Mouse (Mus musculus) limb, embryonic 10.5 days (tissue): ENCODE data around the gene Enpp6. TPM values are rescaled to one million over a fixed set of nuclear protein-coding genes. Genes with fewer than 3 reads are reported as not detected.

ENCODE experiments used
- DNase-seq: peaks from one replicate; pipeline ENCODE4 v3.0.0-alpha.2; 2017; ENCODE audit warnings: low spot score
- H3K27ac ChIP-seq: fragments of 300-500 bp; sonication (generic); 2 replicates; pipeline ENCODE4 v1.5.1; 2016; ENCODE audit warnings: mild to moderate bottlenecking
- H3K27me3 ChIP-seq: fragments of 300-500 bp; sonication (generic); 2 replicates; pipeline ENCODE4 v1.6.1; 2016; ENCODE audit warnings: low read depth, mild to moderate bottlenecking; ENCODE audit not compliant: poor library complexity, severe bottlenecking
- H3K36me3 ChIP-seq: fragments of 300-500 bp; sonication (generic); 2 replicates; pipeline ENCODE4 v1.6.1; 2016; ENCODE audit warnings: mild to moderate bottlenecking, moderate library complexity
- H3K4me1 ChIP-seq: fragments of 300-500 bp; sonication (generic); 2 replicates; pipeline ENCODE4 v1.6.1; 2016
- H3K4me3 ChIP-seq: fragments of 300-500 bp; sonication (generic); 2 replicates; pipeline ENCODE4 v1.5.1; 2016; ENCODE audit warnings: mild to moderate bottlenecking, moderate library complexity
- H3K9me3 ChIP-seq: fragments of 300-500 bp; sonication (generic); replicated peaks from 2 replicates; pipeline ENCODE4 v1.6.1; 2016; ENCODE audit warnings: mild to moderate bottlenecking
- WGBS: fragments of 180-500 bp; shearing (Covaris S2); methylation state at CpG from one replicate; pipeline ENCODE4 v1.1.7; 2016; 5-methylcytosine and 5-hydroxymethylcytosine counted together
- polyA plus RNA-seq: library from polyadenylated mRNA; unstranded; fragments of >200 nt; fragmentation: Nextera tagmentation; extraction: Ambion mirVana; gene quantifications from 2 replicates; pipeline ENCODE4 v1.2.1, GENCODE M21; 2016

Gene Enpp6
- polyA plus RNA-seq, 1 experiment from 2014 or later: 0.24 TPM

DNA sequence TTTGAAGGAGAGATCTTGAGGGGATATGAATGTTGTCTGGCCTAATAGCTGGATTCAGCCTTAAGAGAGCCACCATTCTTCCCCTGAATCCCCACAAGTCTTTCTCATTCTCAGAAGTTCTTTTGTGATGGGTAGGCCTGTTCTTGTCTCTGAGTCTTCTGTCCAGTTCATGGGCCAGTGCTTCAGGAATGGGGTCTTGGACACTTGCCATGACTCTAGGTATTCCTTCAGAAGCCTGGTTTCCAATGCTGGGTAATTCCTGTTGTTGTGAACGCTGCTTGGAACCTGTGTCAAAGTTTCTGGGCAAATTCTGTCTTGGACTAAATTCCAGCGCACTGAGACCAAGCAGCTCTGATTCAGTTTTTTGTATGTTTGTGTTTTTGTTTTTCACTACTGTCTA, 60.5 kb downstream of the Enpp6 start:
- Histone ChIP-seq H3K4me3 (no peak overlapping the region), H3K4me1 (peaks cover 3% of the 10 kb centered on the region; the same call in 1 of the 2 replicates), H3K9me3 (no peaks in the 10 kb centered on the region), H3K36me3 (no peaks in the 10 kb centered on the region), H3K27me3 (no peaks in the 10 kb centered on the region), H3K27ac (no peak overlapping the region)
- DNase-seq: no peak
- WGBS: 97% methylated on average over 2 of the region's 2 CpGs

- DNase-seq: no peak
- no peaks in the 10 kb centered on the region for H3K9me3 ChIP-seq
- H3K4me3 ChIP-seq: no peak overlapping the region
- no peaks in the 10 kb centered on the region for H3K36me3 ChIP-seq
- H3K27me3 ChIP-seq: no peaks in the 10 kb centered on the region
- H3K27ac ChIP-seq: no peak overlapping the region
- 96% methylated on average over 10 of the region's 10 CpGs for WGBS
- peaks cover 3% of the 10 kb centered on the region; the same call in 1 of the 2 replicates for H3K4me1 ChIP-seq
Measured at GRCm38 (mm10) chr8:47048584-47048983, 61.9 kb downstream of the Enpp6 start.

DNA sequence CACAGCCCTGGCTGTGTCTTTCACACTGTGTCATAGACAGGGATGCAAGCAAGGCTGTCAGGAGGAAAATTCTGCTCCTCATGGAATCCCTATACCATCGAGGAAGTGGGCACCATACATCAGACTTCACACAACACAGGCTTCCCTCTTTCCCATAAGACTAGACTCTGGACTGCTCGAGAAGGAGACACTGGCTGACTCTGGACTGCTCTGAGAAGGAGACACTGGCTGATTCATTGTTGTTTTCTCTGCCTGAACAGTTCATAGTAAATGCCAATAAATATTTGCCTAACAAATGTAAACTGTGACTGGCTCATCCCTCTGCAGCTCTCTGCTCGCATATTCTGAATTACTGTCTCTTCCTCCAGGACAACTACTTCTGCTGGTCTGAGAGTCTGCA, 66.0 kb downstream of the Enpp6 start:
- no peak overlapping the region for H3K4me3 ChIP-seq
- WGBS: 84% methylated on average over 3 of the region's 3 CpGs
- DNase-seq: no peak
- H3K27me3 ChIP-seq: no peaks in the 10 kb centered on the region
- H3K36me3 ChIP-seq: no peaks in the 10 kb centered on the region
- peaks cover 3% of the 10 kb centered on the region; the same call in 1 of the 2 replicates for H3K4me1 ChIP-seq
- no peaks in the 10 kb centered on the region for H3K9me3 ChIP-seq
- H3K27ac ChIP-seq: no peak overlapping the region

- Histone ChIP-seq H3K4me1 (peaks cover 2% of the 10 kb centered on the region), H3K9me3 (no peaks in the 10 kb centered on the region), H3K27ac (no peak overlapping the region), H3K36me3 (no peaks in the 10 kb centered on the region), H3K4me3 (no peak overlapping the region), H3K27me3 (no peaks in the 10 kb centered on the region)
- WGBS: 94% methylated on average over 1 of the region's 1 CpGs
- no peak for DNase-seq
Measured at GRCm38 (mm10) chr8:47056086-47056485, 69.4 kb downstream of the Enpp6 start.

- Histone ChIP-seq H3K27me3 (no peaks in the 10 kb centered on the region), H3K4me3 (no peak overlapping the region), H3K4me1 (peaks cover 11% of the 10 kb centered on the region), H3K36me3 (no peaks in the 10 kb centered on the region), H3K9me3 (no peaks in the 10 kb centered on the region), H3K27ac (no peak overlapping the region)
- DNase-seq: no peak
- WGBS: 91% methylated on average over 4 of the region's 4 CpGs
Measured at GRCm38 (mm10) chr8:47058526-47058925, 71.8 kb downstream of the Enpp6 start.

GRCm38 (mm10) chr8:47058971-47059370, 72.3 kb downstream of the Enpp6 start:
- H3K27me3 ChIP-seq: no peaks in the 10 kb centered on the region
- no peak overlapping the region for H3K4me3 ChIP-seq
- H3K36me3 ChIP-seq: no peaks in the 10 kb centered on the region
- DNase-seq: no peak
- WGBS: 94% methylated on average over 2 of the region's 2 CpGs
- H3K9me3 ChIP-seq: no peaks in the 10 kb centered on the region
- no peak overlapping the region for H3K27ac ChIP-seq
- peaks cover 11% of the 10 kb centered on the region for H3K4me1 ChIP-seq

- Histone ChIP-seq H3K9me3 (no peaks in the 10 kb centered on the region), H3K27me3 (no peaks in the 10 kb centered on the region), H3K4me3 (no peak overlapping the region), H3K4me1 (peaks cover 11% of the 10 kb centered on the region), H3K36me3 (no peaks in the 10 kb centered on the region), H3K27ac (no peak overlapping the region)
- WGBS: 25% methylated on average over 7 of the region's 7 CpGs
- peak; percentile 76 for DNase-seq
Measured at GRCm38 (mm10) chr8:47061105-47061720, 74.5 kb downstream of the Enpp6 start.

GRCm38 (mm10) chr8:47067121-47067520, 80.4 kb downstream of the Enpp6 start:
- Histone ChIP-seq H3K9me3 (no peaks in the 10 kb centered on the region; the same call in 1 of the 2 replicates), H3K36me3 (no peaks in the 10 kb centered on the region), H3K4me3 (no peak overlapping the region), H3K27me3 (no peaks in the 10 kb centered on the region), H3K4me1 (no peaks in the 10 kb centered on the region), H3K27ac (no peak overlapping the region)
- WGBS: 90% methylated on average over 9 of the region's 9 CpGs
- no peak for DNase-seq

DNA sequence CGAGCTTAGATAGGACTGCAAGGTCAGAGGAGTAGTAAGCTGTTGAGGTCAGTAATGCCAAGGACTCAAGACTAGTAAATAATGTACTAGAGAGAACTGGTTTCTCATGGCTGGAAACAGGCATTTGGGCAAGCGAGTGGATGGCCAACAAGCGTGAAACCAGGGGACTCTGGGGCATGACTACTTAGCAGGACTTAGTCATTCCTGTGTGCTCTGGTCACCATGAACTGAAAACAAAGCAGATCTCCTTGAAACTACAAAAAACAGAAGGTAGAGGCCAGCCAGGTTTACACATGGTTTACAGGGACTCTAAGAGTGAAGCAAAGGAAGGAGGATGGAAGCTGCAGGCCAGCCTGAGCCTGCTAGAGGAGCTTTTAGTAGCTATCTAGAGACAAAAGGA, 82.9 kb downstream of the Enpp6 start:
- 89% methylated on average over 3 of the region's 3 CpGs for WGBS

DNA sequence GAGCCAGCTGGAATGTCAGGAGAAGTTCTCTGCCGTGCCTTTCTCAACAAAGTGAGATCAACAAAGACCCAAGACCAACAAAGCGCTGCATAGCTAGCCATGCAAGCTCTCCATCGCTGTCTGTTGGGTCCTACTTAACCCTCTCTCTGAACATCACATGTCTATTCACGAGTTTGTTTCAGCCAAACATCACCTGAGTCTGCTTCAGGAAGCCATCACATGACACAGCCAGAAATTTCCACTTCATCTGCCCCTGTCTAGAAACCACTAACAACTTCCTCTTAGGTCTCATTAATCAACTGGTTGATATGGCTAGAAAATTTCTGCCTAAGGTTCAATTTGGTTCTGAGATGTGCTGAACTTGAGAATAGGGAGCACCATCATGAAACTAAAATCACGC, 85.3 kb downstream of the Enpp6 start:
- H3K9me3 ChIP-seq: no peaks in the 10 kb centered on the region; the same call in 1 of the 2 replicates
- no peak overlapping the region for H3K4me3 ChIP-seq
- H3K4me1 ChIP-seq: 0 out of 2 replicates have a peak, but pooled peaks cover 4% of the 10 kb centered on the region
- no peaks in the 10 kb centered on the region for H3K36me3 ChIP-seq
- no peak for DNase-seq
- H3K27me3 ChIP-seq: no peaks in the 10 kb centered on the region
- 91% methylated on average over 5 of the region's 5 CpGs for WGBS
- no peak overlapping the region for H3K27ac ChIP-seq

More for the DNA sequence above, 82.9 kb downstream of the Enpp6 start:
- H3K36me3 ChIP-seq: no peaks in the 10 kb centered on the region
- DNase-seq: no peak
- no peak overlapping the region for H3K4me3 ChIP-seq
- H3K9me3 ChIP-seq: no peaks in the 10 kb centered on the region; the same call in 1 of the 2 replicates
- no peak overlapping the region for H3K27ac ChIP-seq
- no peaks in the 10 kb centered on the region for H3K4me1 ChIP-seq
- no peaks in the 10 kb centered on the region for H3K27me3 ChIP-seq

GRCm38 (mm10) chr8:47075941-47076555, 89.4 kb downstream of the Enpp6 start:
- no peak overlapping the region for H3K27ac ChIP-seq
- WGBS: 45% methylated on average over 6 of the region's 6 CpGs
- no peaks in the 10 kb centered on the region for H3K36me3 ChIP-seq
- no peaks in the 10 kb centered on the region for H3K27me3 ChIP-seq
- H3K4me3 ChIP-seq: no peak overlapping the region
- peaks cover 14% of the 10 kb centered on the region; the same call in 1 of the 2 replicates for H3K4me1 ChIP-seq
- DNase-seq: no peak
- H3K9me3 ChIP-seq: no peaks in the 10 kb centered on the region; the same call in 1 of the 2 replicates

GRCm38 (mm10) chr8:47080037-47080436, 93.3 kb downstream of the Enpp6 start:
- 50% methylated on average over 4 of the region's 4 CpGs for WGBS
- H3K4me1 ChIP-seq: peaks cover 29% of the 10 kb centered on the region
- no peaks in the 10 kb centered on the region for H3K9me3 ChIP-seq
- DNase-seq: peak; percentile 67
- H3K27me3 ChIP-seq: no peaks in the 10 kb centered on the region
- H3K4me3 ChIP-seq: no peak overlapping the region
- H3K36me3 ChIP-seq: no peaks in the 10 kb centered on the region
- H3K27ac ChIP-seq: no peak overlapping the region

GRCm38 (mm10) chr8:47082201-47083027, 95.7 kb downstream of the Enpp6 start:
- Histone ChIP-seq H3K27ac (no peak overlapping the region), H3K9me3 (no peaks in the 10 kb centered on the region), H3K27me3 (no peaks in the 10 kb centered on the region), H3K4me1 (peaks cover 25% of the 10 kb centered on the region), H3K4me3 (no peak overlapping the region), H3K36me3 (no peaks in the 10 kb centered on the region)
- WGBS: 77% methylated on average over 22 of the region's 22 CpGs
- no peak for DNase-seq
